Mouse (Mus musculus) spleen, postnatal 36 days (tissue): ENCODE data around the gene Celf2.
A peak's percentile ranks its signal among the peaks of the same experiment; 100 is the strongest.

Source experiments
- DNase-seq, 2 experiments: peaks; one replicate each; pipeline ENCODE4 v3.0.0; 2022; ENCODE audit warnings: low spot score in 2 of 2, mixed read lengths in 1 of 2

The Celf2 gene

DNA sequence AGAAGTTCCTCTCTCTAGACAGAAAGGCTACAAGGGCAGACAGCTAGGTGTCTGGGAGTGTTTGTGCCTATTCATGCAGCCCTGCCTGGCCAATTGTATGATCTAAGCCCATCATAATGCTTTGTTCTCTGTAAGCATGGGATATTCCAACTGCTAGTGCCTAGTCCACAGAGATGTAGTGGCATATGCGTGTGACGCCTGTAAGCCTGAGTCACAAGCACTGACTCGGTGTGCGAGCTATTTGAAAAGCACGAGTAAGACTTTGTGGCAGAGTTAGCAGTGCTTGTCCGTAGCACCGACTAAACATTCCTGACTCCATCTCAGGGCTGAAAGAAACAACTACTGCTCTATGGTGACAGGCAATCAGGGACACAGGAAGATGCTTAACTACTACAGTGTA is 960.1 kb downstream of the Celf2 start:
- DNase-seq: no peak

DNA sequence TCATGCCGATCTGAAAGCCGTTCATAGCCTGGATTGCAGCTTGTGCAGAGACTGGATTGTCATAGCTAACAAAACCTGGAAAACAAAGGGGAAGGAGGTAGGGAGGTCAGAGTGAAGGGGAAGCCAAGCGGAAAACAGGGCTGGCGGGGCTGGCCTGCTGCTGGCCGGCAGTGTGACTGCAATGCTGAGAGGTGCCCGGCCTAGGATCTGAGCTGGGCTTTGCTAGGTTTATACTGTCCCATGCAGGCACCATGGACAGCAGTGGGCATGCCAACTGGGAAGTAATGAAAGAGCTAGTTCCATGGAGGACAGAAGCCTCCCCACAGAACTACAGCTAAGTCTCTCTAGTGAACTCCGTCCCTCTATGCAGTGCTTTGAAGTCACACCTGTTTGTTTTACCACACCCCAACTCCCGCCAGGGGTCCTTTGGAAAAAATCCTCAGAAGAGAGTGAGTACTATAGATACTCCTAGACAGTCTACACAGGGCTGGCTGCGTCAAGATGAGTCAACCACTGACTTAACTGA is 962.2 kb downstream of the Celf2 start:
- no peak for DNase-seq

DNA sequence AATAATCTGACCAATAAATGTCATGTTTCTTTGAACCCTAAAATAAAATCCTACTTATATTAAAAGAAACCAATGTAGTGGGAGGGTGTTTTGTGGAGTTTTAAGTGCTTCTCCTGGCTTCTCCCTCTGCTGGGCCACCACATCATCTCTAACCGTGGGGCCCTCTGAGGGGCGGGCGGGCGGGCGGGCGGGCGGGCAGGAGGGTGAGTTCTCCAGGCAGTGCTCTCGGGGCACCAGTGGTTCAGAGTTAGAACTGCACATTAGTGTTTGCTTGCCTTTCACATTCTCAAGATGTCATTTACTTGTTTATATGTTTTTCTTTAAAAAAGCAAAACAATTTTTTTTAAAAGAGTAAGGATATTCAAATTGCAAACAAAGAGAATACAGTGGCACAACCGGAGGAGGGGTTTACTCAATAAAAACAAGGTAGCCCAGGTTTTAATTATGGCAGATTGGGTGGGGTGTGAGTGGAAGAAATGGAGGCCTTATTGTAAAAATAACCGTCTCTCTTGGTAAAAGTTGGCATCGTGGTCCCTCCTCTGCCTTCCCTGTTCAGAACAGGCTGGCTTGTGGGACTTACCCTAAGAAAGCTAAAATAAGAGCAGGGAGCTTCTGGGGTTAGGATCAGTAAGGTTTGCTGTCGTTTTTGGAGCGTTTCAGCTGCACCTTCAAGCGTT is 962.8 kb downstream of the Celf2 start:
- DNase-seq: no peak

DNA sequence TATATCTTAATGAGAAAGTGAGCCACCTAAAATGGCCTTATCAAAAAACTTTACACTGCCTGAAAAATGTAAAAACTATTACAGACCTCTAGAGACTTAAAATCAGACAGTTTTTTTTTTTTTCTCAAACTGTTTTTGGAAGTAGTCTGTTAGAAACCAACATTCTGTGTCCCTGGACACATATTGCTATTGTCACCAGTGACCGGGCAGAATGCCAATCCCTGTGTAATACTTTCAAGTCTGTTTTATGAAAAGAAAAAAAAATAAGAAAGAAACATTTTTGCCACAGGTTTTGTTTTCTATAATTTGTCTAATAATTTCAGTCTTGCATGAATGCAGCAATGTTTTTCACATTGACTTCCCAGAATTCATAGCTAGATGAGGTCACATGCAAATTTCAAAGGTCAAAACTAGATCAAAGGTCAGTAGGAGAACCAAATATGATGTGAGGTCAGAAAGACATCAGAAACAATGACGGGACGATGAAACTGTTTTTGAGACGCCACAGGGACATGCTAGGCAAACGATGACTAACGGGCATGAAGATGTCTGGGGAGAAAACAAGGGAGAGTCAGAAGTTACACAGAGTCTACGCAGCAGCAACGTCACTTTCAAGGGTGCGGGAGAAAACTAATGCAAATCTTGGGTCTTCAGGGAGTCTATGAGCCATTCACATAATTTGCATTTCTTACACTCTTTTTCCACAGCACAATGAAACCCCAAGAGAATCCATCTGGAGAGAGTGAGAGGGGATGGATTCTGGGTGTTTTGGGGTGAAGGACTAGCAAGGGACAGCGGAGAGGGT is 964.0 kb downstream of the Celf2 start:
- DNase-seq: peak; percentile 8 to 11

DNA sequence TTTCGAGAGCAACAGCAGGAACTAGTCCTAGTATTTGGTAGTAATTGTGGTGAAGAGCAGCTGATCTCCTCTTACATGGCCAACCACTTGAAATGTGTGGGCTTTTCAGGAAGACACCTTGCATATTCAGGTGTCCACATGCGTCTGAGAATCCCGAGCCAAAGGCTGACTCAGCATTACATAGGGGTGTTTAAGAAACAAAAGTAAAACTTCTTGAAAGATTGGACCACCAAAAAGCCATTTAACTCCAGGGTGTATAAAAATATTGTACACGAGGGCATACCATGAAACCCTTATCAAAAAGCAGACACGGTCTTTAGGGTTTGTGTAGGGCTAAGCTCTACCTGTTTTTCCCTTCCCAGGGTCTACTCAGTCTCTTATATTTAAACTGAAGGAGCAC is 965.7 kb downstream of the Celf2 start:
- DNase-seq: no peak

DNA sequence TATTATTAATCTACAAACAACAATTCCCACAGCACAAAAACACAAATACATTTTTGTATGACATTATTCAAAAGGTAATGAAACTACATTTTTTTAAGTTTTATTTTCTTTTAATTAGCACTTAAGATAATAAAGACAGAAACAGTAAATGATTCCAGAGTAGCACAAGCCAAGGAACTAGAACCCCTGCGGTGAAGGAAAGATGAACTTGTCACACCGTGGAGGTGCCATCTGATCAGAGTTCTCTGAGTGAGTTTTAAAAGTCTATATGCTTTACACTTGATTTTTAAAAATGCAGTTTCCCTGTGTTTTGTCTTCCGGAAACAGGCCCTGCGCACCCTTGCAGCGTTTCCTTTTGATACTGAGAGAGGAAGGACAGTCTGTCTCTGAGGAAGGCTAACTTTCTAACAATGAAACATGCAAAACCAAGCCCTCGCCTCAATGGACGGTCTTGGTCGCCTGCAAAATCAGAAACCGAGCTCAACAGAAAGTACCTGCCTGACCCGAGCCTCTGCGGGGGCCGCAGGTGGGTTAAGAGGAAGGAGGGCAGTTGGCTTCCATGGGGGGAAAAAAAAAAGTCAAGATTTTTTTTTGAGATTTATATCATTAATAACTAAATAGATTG is 966.7 kb downstream of the Celf2 start:
- DNase-seq: peak; percentile 13 to 15

DNA sequence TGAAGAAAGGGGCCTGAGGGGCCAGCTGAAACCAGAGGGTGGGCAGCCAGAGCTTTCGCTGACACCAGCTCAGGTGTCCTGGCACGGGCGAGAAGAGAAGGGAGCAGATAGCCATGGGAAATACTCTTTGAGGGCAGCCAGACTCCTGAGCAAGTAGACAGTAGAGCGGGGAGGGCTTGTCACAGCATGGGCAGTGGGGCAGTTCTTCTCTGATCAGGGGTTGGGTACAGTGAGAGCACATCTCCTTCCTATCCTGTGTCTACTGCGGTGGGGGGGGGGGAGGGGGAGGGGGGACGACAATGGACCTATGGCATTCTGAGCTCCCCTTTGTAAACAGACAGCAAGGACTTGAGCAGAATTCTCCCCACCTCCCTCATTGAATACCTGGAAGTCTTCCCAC is 968.5 kb downstream of the Celf2 start:
- no peak for DNase-seq

DNA sequence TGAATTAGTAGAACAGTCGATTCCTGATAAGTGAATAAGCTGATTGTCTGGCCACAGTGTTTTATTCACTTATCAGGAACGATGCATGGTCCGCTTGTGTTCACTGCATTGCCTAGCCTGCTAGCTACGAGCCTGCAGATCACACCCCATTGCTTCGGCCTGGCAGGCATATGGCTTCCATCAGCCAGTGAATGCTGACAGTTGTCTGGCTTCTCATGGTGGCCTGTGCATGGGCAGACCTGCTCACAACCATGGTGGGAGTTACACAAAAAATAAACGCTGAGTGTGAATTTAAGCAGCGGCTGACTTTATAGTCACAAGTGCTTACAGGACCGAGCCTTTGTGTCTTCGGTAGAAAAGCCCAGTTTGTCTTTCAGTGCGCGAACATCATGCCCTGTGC is 969.3 kb downstream of the Celf2 start:
- no peak for DNase-seq

DNA sequence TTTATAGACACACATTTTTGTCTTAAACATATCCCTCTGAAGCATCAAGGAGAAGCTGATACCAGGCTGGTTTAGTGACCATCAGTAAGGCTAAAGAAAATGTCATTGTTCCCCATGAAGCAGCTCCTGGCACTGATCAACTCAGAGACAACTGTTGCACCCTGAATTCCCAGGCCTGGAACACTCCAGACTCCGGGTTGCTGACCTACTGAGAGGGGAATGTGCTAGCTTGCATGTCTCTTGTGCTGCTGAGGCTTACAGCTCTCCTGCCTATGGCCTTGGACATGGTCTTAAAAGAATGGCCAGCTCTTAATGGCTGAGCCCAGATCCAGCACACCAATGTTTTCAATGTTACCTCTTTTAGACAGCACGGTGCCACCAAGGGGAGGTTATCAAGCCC is 970.9 kb downstream of the Celf2 start:
- no peak for DNase-seq

DNA sequence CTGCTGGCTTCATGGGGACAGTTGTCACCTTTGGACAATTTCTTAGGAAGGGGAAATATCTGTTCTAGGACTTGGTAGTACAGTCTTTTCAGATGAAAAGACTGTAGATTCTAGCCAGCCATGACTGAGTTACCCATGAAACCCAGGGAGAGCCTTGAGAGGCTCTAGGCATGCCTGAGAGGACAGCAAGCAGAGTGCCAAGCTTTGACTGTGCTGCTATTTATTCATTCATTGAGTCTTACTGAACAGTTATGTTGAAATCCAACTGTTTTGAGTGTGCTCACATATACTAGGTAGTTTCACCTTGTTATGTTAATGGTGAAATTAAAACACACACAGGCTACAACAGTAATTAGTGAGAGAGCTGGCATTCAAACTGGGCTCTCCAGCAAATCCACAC is 971.3 kb downstream of the Celf2 start:
- DNase-seq: no peak

DNA sequence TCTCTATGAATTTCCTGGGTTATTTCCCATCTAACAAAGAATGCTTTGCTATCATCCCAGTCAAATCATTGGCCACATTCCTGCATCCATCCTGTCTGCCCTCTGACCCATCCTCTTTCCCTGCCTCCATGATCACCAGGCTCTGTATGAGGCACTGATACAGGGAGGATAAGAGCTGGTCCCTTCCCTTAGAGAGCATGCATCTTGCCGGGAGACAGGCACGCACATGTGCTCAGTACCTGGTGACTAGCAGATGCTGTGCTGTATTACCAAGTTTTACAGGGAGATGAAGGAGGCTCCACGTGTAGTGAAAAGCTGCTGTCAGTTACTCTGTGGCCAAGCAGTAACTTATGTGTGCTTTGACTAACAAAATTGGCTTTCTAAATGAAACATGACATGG is 972.0 kb downstream of the Celf2 start:
- no peak for DNase-seq

DNA sequence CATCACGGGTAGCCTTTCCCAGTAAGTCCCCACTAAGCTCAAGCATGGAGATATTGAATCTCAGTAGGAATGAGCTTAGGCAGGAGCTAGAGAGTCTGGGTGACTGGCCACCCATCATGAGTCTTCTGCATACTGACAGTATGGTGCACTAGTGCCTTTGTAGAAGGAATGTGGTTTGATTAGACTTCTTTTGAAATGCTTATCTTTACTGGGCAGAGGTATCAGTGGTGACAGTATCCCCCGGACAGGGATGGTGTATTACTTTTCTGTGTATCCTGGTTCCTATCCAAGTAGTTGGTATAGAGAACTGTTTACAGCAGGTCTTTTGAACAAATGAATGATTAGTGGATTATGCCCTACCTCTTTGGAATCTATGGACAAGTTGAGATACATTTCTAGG is 973.0 kb downstream of the Celf2 start:
- DNase-seq: no peak

DNA sequence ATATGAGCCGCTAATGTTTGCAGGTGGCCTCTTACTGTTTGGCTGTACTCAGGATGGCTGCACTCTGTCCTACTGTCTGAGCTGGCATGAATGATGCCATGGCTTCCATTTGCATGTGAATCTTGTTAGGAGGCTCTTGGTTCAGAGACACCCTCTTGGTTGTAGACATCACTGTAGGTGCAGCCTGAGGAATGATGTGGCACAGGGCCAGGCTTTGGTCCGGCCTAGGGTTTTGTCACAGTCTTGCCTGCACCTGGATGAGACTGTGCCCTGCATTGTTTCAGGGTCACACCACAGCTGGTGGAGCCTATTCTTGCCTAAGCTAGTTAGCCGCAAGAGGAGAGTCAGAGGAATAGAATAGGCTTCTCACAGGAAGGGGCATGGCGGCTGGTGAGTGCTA is 977.0 kb downstream of the Celf2 start:
- no peak for DNase-seq

DNA sequence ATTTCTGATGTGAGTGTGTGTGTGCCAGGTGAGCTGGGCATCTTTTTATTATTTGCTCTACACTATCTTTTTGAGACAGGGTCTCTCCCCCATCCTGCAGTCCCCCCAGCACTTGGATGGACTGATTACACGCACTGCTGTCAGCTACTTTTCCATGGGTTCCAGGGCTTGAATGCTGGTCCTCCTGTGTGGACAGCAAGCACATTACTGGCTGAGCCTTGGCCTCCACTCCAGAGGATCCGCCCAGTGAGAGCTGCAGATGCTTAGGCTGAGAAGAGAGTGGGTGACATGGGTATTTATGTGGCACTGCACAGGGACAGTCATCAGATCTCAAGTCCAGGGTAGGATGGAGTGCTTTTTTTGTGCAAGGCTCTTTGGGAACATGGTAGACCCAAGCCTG is 981.3 kb downstream of the Celf2 start:
- DNase-seq: no peak

DNA sequence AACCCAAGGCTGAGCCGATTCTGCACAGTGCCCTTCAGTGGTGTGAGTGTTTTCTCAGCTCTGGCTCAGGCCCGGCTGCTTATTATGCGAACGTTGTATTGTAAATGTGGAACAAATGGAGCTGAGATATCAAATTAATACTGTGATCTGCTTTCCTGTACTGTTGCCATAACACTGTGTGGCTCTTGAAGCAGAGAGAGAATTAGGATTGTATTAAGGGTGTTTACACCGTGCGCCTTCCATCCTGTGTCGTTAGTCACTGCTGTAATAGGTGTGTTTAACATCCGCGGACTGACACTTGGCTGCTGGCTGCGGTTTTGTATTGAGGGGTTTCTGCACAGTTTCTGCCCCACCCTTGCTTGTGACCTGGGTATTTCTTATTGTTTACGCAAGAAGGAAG is 982.5 kb downstream of the Celf2 start:
- DNase-seq: no peak

DNA sequence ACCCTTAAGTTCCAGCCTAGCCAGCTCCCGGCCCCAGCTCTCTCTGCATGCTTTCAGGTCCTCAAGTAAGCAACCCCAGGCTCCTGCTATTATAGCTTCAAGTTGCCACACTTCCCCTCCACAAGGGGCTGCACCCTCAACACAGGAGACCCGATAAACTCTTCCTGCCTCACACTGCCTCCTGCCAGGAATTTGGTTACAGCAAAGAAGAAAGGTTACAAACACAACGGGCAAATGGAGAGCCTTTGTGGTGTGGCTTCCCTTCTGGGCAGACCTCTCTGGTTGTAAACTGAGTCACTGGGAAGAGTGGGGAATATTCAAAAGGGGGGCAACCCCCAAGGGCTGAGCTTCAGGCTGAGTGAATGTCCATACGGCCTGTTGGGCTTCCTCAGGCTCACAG is 983.1 kb downstream of the Celf2 start:
- DNase-seq: no peak

DNA sequence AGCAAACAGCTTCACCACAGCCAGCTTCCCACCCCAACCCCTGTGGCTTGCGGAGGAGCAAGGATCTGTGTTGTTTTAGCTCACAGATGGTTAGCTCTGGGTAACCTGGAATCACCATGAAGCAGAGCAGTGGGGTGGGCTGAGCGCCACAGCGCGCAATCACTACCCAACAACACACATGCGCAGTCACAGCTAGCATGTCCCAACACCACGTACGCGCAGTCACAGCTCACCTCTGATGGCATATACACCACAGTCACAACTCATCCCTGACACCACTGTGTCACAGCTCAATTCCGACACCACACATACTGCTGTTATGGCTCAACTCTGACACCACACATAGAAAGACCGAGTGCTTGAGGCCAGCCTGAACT is 985.5 kb downstream of the Celf2 start:
- DNase-seq: no peak

DNA sequence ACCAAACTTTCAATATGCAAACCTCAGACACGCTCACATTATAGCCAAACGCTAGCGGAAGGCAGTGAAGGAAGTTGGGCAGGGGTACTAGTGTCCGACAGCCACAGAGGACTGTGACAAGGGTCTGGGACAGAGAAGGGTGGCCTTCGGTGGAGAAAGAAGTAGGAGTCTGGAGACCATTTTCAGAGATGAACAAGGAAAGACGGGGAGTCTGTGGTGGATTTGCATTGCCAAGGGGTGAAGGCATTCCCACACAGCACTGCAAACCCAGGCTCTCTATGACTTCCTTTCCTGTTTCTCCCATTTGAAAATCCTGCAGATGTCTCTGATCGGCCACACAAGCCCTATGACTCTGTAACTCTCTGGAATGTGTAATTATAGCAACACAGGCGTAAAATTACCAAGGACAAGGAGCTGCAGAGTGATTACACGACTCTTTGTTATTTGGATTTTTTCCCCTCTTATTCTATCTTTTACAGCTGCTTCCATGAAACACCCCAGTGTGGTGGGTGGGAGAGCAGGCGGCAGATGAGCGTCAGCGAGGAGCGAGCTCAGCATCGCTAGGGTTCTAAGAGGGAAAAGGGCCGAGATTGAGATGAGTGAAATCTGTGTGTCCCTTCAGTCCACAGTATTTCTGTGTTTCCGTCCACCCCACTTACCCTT is 986.0 kb downstream of the Celf2 start:
- DNase-seq: no peak

DNA sequence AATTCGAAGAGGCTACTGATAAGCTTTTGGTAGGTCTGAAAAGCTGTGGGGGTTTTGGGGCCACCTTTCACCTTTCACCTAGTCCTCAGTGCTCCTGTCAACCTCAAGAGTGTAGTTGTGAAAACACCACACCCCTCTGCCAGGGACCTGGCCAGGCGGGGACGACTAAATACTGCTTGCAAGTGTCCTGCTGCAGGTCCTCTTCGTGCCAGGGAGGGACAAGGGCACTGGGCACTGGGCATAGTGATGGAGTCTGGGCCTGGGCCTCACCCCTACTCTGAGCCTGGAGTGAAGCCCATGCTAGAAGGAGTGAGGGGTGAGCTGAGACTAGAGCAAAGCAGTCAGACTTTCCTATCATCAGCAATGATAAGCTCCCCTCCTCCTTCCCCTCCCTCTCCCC is 987.0 kb downstream of the Celf2 start:
- no peak for DNase-seq

DNA sequence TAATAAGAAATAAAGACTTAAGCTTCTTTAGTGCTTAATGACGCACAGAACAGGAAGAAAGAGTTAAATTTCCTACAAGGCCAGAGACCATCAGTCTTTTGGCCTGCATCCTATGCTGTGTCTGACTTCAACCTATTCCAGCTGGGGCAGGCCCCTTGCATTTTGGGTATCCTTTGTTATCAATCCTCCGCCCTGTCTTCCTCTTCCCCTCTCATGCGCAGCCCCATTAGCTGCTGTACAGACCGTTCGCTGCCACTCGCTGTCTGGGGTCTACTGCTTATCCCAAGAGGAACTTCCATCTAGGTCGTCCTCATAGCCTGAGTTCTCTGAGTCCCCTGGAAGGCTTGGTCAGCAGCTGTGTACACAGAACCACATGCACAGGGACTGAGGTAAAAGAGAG is 996.2 kb downstream of the Celf2 start:
- DNase-seq: no peak

DNA sequence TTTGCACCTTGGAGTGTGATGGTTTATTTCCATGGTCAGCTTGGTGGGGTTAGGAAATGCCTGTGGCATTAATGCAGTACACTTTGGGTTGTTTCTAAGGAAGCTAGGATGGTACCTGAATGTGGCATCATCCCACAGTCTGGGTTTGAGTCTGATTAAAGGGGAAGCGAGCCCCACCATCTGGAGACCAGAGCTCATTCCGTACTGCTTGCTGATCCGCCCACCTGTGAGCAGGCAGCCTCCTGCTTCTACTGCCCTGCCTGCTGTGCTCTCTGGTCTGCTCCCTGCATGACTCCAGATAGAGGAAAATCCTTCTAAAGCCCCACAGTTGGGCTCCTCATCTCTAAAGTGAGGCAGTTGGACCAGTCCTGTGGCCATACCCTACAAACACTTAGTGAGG is 1002.3 kb downstream of the Celf2 start:
- no peak for DNase-seq
